Mouse (Mus musculus) cerebellum, postnatal 4 days (tissue): ENCODE results near the gene Sh3glb1.
"Not testable (repeated sequence)": the region's sequence is repeated elsewhere in the genome, so short reads cannot be mapped to it uniquely, and the experiment has no call there.

Source experiments
- DNase-seq, 2 experiments: peaks; one replicate each; pipeline ENCODE4 v3.0.0; 2022; ENCODE audit warnings: low spot score in 2 of 2, mixed read lengths in 1 of 2

The Sh3glb1 gene

GRCm38 (mm10) chr3:144719901-144720747 is at the start of gene Sh3glb1:
TSS of gene Sh3glb1 (minus strand) at chr3:144720335.
- peak; percentile 99 to 100 for DNase-seq

- no peak for DNase-seq
Observed at GRCm38 (mm10) chr3:144765161-144765560, 45.0 kb upstream of the Sh3glb1 start.

GRCm38 (mm10) chr3:144761454-144761853 is 41.3 kb upstream of the Sh3glb1 start:
- no peak for DNase-seq

GRCm38 (mm10) chr3:144760592-144761309 is 40.6 kb upstream of the Sh3glb1 start, which contains the start of gene Clca3a1:
TSS of gene Clca3a1 (minus strand) at chr3:144760977.
- DNase-seq, result no peak

GRCm38 (mm10) chr3:144759719-144760118 is 39.6 kb upstream of the Sh3glb1 start:
- no peak for DNase-seq

GRCm38 (mm10) chr3:144756103-144756502 is 36.0 kb upstream of the Sh3glb1 start:
- DNase-seq, result not testable (repeated sequence)

- DNase-seq, result no peak
Observed at GRCm38 (mm10) chr3:144753120-144753519, 33.0 kb upstream of the Sh3glb1 start.

- DNase-seq, result not testable (repeated sequence)
Observed at GRCm38 (mm10) chr3:144749062-144749963, 29.2 kb upstream of the Sh3glb1 start.

GRCm38 (mm10) chr3:144747706-144748105 is 27.6 kb upstream of the Sh3glb1 start:
- not testable (repeated sequence) for DNase-seq

GRCm38 (mm10) chr3:144738396-144738795 is 18.3 kb upstream of the Sh3glb1 start:
- DNase-seq, result not testable (repeated sequence)

GRCm38 (mm10) chr3:144736831-144737230 is 16.7 kb upstream of the Sh3glb1 start:
- DNase-seq, result peak in 1 of 2 experiments; percentile 61

- peak in 1 of 2 experiments; percentile 26 for DNase-seq
Observed at GRCm38 (mm10) chr3:144723455-144723854, 3.3 kb upstream of the Sh3glb1 start.

- not testable (repeated sequence) for DNase-seq
Observed at GRCm38 (mm10) chr3:144722566-144722965, 2.4 kb upstream of the Sh3glb1 start.

GRCm38 (mm10) chr3:144721860-144722256 is 1.7 kb upstream of the Sh3glb1 start:
- no peak for DNase-seq

GRCm38 (mm10) chr3:144721077-144721859 is 1.1 kb upstream of the Sh3glb1 start:
- no peak for DNase-seq

- DNase-seq, result peak; percentile 36 to 57
Observed at GRCm38 (mm10) chr3:144719088-144719900, 841 bp downstream of the Sh3glb1 start.

- DNase-seq, result no peak
Observed at GRCm38 (mm10) chr3:144718706-144719087, 1.4 kb downstream of the Sh3glb1 start.

- no peak for DNase-seq
Observed at GRCm38 (mm10) chr3:144717835-144718234, 2.3 kb downstream of the Sh3glb1 start.

- no peak for DNase-seq
Observed at GRCm38 (mm10) chr3:144717121-144717520, 3.0 kb downstream of the Sh3glb1 start.

- no peak for DNase-seq
Observed at GRCm38 (mm10) chr3:144715901-144716300, 4.2 kb downstream of the Sh3glb1 start.
